8 mouse cellular contexts compared by ENCODE assay signal in the genomic region with DNA sequence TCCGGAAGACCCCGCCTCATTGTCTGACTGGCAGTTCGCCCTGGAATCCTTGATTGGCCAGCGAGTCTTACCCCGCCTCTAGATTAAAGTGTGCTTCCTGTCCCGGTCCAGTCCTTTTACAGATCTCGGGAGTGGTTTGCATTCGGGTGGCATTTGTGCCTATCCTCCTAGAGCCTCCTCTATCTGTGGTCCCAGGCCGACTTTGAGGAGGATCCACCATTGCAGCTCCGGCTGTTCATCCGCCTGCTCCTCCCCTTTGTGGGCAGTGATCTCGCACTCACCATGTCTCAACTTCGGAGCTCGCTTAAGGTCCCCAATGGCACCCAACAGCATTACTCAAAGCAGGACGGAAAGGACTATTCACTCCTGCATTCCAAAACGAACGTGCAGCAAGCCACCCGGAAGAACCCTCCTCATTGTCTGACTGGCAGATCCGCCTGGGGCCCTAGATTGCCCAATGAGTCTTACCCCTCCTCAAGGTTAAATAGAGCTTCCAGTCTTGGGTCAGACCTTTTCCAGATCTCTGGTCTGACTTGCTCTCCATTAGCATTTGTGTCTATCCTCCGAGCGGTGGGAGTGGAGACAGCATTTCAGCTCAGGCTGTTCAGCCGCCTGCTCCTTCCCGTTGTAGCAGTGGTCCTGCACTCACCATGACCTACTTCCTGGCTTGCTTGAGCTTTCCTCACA. TPM values are rescaled to one million over a fixed set of nuclear protein-coding genes. Genes with fewer than 3 reads are reported as not detected.
DNase-seq lines count a peak whose midpoint lies in the region; ATAC-seq and TF ChIP-seq lines count a peak whose summit lies in the region.

No protein-coding gene starts in this region.

- peak; percentile 83 for DNase-seq in MN1 (ENCODE audit: low spot score)
- DNase-seq in cerebellum, adult 9-10 months = peak; percentile 79
- DNase-seq in hindbrain, embryonic 10.5 days (ENCODE audit: low spot score) = peak; percentile 84
- DNase-seq in layer of hippocampus, adult 9-11 months = peak; percentile 85
- peak; percentile 96 for DNase-seq in lung, postnatal 0 days (ENCODE audit: low spot score)
- peak; percentile 65 for DNase-seq in ovary, postnatal 14 days (ENCODE audit: low spot score)
- peak; percentile 78 for DNase-seq in thymus, postnatal 14 days

- 0 out of 2 replicates have a peak, but pooled peaks cover 2% of the 10 kb centered on the region for H3K9me3 ChIP-seq in hindbrain, embryonic 10.5 days
- no peaks in the 10 kb centered on the region for H3K9me3 ChIP-seq in lung, postnatal 0 days (ENCODE audit: low read length)

- WGBS in hindbrain, embryonic 10.5 days = under 1% methylated on average over 23 of the region's 23 CpGs
- under 1% methylated on average over 23 of the region's 23 CpGs for WGBS in lung, postnatal 0 days

- H3K36me3 ChIP-seq in hindbrain, embryonic 10.5 days = peaks cover 4% of the 10 kb centered on the region; the same call in 1 of the 2 replicates
- no peaks in the 10 kb centered on the region for H3K36me3 ChIP-seq in lung, postnatal 0 days (ENCODE audit: insufficient read depth, low read length)

- H3K27ac ChIP-seq in hindbrain, embryonic 10.5 days = peak overlapping the region; percentile 91
- H3K27ac ChIP-seq in lung, postnatal 0 days (ENCODE audit: low read length) = peak overlapping the region; percentile 91

- TF ChIP-seq EP300 in lung, postnatal 0 days (IDR thresholded peaks at IDR 0.05) = no peak

- peak overlapping the region; percentile 64 for H3K9ac ChIP-seq in lung, postnatal 0 days (replicated peaks; ENCODE audit: low read depth)

- peak; percentile 10; the same call in 1 of the 2 replicates for TF ChIP-seq CTCF in lung, postnatal 0 days (IDR thresholded peaks at IDR 0.05)

- peak overlapping the region; percentile 72 for H3K4me3 ChIP-seq in hindbrain, embryonic 10.5 days
- peak overlapping the region; percentile 54 for H3K4me3 ChIP-seq in lung, postnatal 0 days (ENCODE audit: low read depth, low read length)

- peak overlapping the region; percentile 72 for H3K4me2 ChIP-seq in lung, postnatal 0 days (replicated peaks; ENCODE audit: low read depth, low read length)

- no peaks in the 10 kb centered on the region for H3K27me3 ChIP-seq in hindbrain, embryonic 10.5 days (ENCODE audit: insufficient read depth, poor library complexity, severe bottlenecking)
- H3K27me3 ChIP-seq in lung, postnatal 0 days (replicated peaks; ENCODE audit: insufficient read depth, low read length) = no peaks in the 10 kb centered on the region

- 0 out of 2 replicates have a peak, but pooled peaks cover 3% of the 10 kb centered on the region for H3K4me1 ChIP-seq in hindbrain, embryonic 10.5 days (replicated peaks)
- H3K4me1 ChIP-seq in lung, postnatal 0 days (ENCODE audit: insufficient read depth, low read depth, low read length) = no peaks in the 10 kb centered on the region

- ATAC-seq in frontal cortex, adult (ENCODE audit: low TSS enrichment) = peak; percentile 100
- peak; percentile 99 for ATAC-seq in lung, postnatal 0 days

RNA-seq across cellular contexts. Expression of gene Zfp825, which starts 30.9 kb away (rescaled TPM):
- 19.0 and 22.4 TPM in 2 replicates for polyA plus RNA-seq in hindbrain, embryonic 10.5 days (2016; fragmentation: Nextera tagmentation; extraction: Ambion mirVana)
- polyA plus RNA-seq in lung, postnatal 0 days (2015; fragmentation: Nextera tagmentation; extraction: Ambion mirVana) = 14.9 and 15.2 TPM in 2 replicates

Comparison
In these comparisons a context has a peak if more than half of its experiments do, and no peak if none do; other contexts are left out.
1. Peak in every context shown above with its lines: DNase-seq, ATAC-seq, H3K4me3 ChIP-seq and H3K27ac ChIP-seq.